Mouse (Mus musculus) limb, embryonic 14.5 days (tissue): ENCODE data around the gene Zdhhc1. TPM values are rescaled to one million over a fixed set of nuclear protein-coding genes. Genes with fewer than 3 reads are reported as not detected.

ENCODE experiments used
- ATAC-seq: fragments of 200-750 bp; cut with Nextera tagmentation; 2 replicates; pipeline ENCODE4 v1.8.0; 2017; ENCODE audit warnings: low read depth, moderate number of reproducible peaks, moderate TSS enrichment; ENCODE audit not compliant: low FRiP score
- DNase-seq: peaks from one replicate; pipeline ENCODE4 v3.0.0-alpha.2; 2015; ENCODE audit warnings: low spot score
- H3K27ac ChIP-seq: fragments of 300-500 bp; sonication (generic); replicated peaks from 2 replicates; pipeline ENCODE4 v1.5.1; 2014; ENCODE audit warnings: low read depth, mild to moderate bottlenecking, low read length, moderate library complexity, mixed read lengths
- H3K27me3 ChIP-seq: fragments of 300-500 bp; sonication (generic); 2 replicates; pipeline ENCODE4 v1.6.1; 2014; ENCODE audit warnings: low read length, mixed read lengths; ENCODE audit not compliant: control insufficient read depth, insufficient read depth
- H3K36me3 ChIP-seq: fragments of 300-500 bp; sonication (generic); 2 replicates; pipeline ENCODE4 v1.6.1; 2014; ENCODE audit warnings: mild to moderate bottlenecking, low read length, moderate library complexity, mixed read lengths; ENCODE audit not compliant: control insufficient read depth, insufficient read depth
- H3K4me1 ChIP-seq: fragments of 300-500 bp; sonication (generic); 2 replicates; pipeline ENCODE4 v1.6.1; 2014; ENCODE audit warnings: antibody characterized with exemption, low read length, mixed read lengths; ENCODE audit not compliant: control insufficient read depth, insufficient read depth
- H3K4me2 ChIP-seq: fragments of 300-500 bp; sonication (generic); replicated peaks from 2 replicates; pipeline ENCODE4 v1.6.1; 2014; ENCODE audit warnings: low read depth, mild to moderate bottlenecking, low read length, moderate library complexity; ENCODE audit not compliant: severe bottlenecking
- H3K4me3 ChIP-seq: fragments of 300-500 bp; sonication (generic); replicated peaks from 2 replicates; pipeline ENCODE4 v1.5.1; 2014; ENCODE audit warnings: low read length
- H3K9ac ChIP-seq: fragments of 300-500 bp; sonication (generic); 2 replicates; pipeline ENCODE4 v1.6.1; 2014; ENCODE audit warnings: mild to moderate bottlenecking, low read depth, low read length, moderate library complexity; ENCODE audit not compliant: severe bottlenecking
- H3K9me3 ChIP-seq: fragments of 300-500 bp; sonication (generic); 2 replicates; pipeline ENCODE4 v1.6.1; 2016; ENCODE audit warnings: low read length; ENCODE audit not compliant: control insufficient read depth
- POLR2A ChIP-seq: fragments of 200-500 bp; IDR thresholded peaks from 2 replicates; pipeline ENCODE4 v1.8.0; 2012; ENCODE audit warnings: inconsistent platforms, mild to moderate bottlenecking, moderate library complexity, borderline replicate concordance; ENCODE audit not compliant: insufficient read depth, insufficient read length; ENCODE audit errors: extremely low read depth
- WGBS: fragments of 180-500 bp; shearing (Covaris S2); extraction: QIAGEN DNeasy Blood & Tissue Kit; methylation state at CpG from one replicate; pipeline ENCODE4 v1.1.7; 2014; 5-methylcytosine and 5-hydroxymethylcytosine counted together
- polyA plus RNA-seq, 2 experiments: library from polyadenylated mRNA; depleted of rRNA in 1 of 2; stranded (reverse) in 1 of 2; unstranded in 1 of 2; fragments of >200 nt; fragmentation: Nextera tagmentation in 1 of 2; extraction: Ambion mirVana in 1 of 2; gene quantifications; 2 replicates each; pipeline versions ENCODE4 v1.2.1 to v1.2.3; 2012 to 2014

Zdhhc1 gene
- polyA plus RNA-seq, 2 experiments: 36.8 to 72.3 TPM

DNA sequence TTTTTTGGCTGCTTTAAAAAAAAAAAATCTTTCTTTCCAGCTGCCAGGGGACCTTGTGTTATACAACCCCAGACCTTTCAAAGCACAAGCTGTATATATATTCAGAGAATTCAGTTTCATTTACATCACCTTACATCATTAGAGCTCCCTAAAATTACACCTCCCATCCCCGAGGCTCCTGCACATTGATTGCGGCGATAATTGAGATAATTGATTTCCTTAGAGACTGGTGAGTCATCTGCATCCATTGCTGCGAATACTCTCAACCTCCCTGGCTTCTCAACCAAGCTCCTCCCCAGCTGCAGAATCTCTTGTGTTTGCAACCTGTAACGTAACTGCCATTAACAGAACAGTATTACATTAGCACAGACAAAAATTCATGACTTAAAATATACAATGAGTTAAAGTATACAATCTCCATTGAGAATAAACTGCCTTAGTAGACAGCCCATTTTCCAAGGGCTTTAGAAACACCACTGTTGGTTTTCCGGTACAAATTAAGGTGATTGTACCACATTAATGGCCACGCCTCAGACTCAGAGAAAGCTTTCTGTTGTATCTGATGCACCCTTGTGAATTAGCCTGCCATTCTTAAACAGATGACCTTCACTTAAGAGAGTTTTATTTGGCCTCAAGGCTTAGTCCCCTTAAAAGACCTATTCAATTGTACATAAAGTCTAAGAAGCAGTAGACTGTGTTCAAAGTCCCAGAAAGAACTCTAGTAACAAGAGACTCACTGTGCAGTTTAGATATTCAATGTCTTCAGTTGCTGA is 64.8 kb downstream of the Zdhhc1 start:
- Histone ChIP-seq H3K4me1 (no peaks in the 10 kb centered on the region), H3K9ac (no peak overlapping the region), H3K27ac (no peak overlapping the region), H3K27me3 (no peaks in the 10 kb centered on the region), H3K36me3 (no peaks in the 10 kb centered on the region), H3K4me3 (no peak overlapping the region), H3K4me2 (no peak overlapping the region), H3K9me3 (no peaks in the 10 kb centered on the region)
- DNase-seq (no peak), ATAC-seq (no peak)
- no peak for TF ChIP-seq POLR2A
- WGBS: 64% methylated on average over 7 of the region's 7 CpGs

DNA sequence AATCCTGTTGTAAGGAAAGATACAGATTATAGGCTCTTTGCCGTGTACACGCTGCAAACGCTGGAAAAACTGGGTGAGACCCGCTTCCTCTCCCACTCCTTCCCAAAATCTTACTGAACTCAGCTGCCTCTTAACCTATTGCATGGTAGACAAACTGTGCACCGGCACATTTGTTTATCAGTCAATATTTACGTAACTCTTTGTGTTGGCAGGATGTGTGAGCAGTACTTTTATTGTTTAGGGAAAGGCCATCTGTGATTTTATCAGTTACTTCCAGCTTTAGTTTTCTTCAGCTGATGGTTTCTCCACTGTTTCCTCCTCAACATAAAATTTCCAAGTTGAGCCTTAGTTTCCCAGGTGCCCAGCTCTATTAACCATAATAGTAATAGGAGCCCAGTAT is 69.8 kb downstream of the Zdhhc1 start:
- TF ChIP-seq POLR2A: no peak
- WGBS: 76% methylated on average over 6 of the region's 6 CpGs
- H3K36me3 ChIP-seq: no peaks in the 10 kb centered on the region
- no peak for DNase-seq
- no peak overlapping the region for H3K27ac ChIP-seq
- no peaks in the 10 kb centered on the region for H3K4me1 ChIP-seq
- no peak for ATAC-seq
- H3K4me3 ChIP-seq: no peak overlapping the region
- H3K9me3 ChIP-seq: no peaks in the 10 kb centered on the region
- no peak overlapping the region for H3K4me2 ChIP-seq
- H3K9ac ChIP-seq: no peak overlapping the region
- H3K27me3 ChIP-seq: no peaks in the 10 kb centered on the region

Other genes with a start within 250 kb of the Zdhhc1 start
- gene B3gnt9, start 241.7 kb downstream of the Zdhhc1 start, polyA plus RNA-seq (2012; rRNA removed): 40.8 and 52.7 TPM in 2 replicates
- 38.9 and 42.9 TPM in 2 replicates for gene B3gnt9, start 241.7 kb downstream of the Zdhhc1 start, polyA plus RNA-seq (2014; fragmentation: Nextera tagmentation; extraction: Ambion mirVana)
- 12.8 and 13.6 TPM in 2 replicates for gene Tradd, start 232.3 kb downstream of the Zdhhc1 start, polyA plus RNA-seq (2012; rRNA removed)
- gene Tradd, start 232.3 kb downstream of the Zdhhc1 start, polyA plus RNA-seq (2014; fragmentation: Nextera tagmentation; extraction: Ambion mirVana): 26.2 and 26.3 TPM in 2 replicates
- gene Fbxl8, start 232.3 kb downstream of the Zdhhc1 start, polyA plus RNA-seq (2012; rRNA removed): 4.0 and 5.6 TPM in 2 replicates
- 2.9 and 3.7 TPM in 2 replicates for gene Fbxl8, start 232.3 kb downstream of the Zdhhc1 start, polyA plus RNA-seq (2014; fragmentation: Nextera tagmentation; extraction: Ambion mirVana)
- 0.47 and 0.62 TPM in 2 replicates for gene Hsf4, start 227.1 kb downstream of the Zdhhc1 start, polyA plus RNA-seq (2012; rRNA removed)
- 0.14 TPM in 1 of 2 replicates, not detected in the other for gene Hsf4, start 227.1 kb downstream of the Zdhhc1 start, polyA plus RNA-seq (2014; fragmentation: Nextera tagmentation; extraction: Ambion mirVana)
- gene Nol3, start 220.8 kb downstream of the Zdhhc1 start, polyA plus RNA-seq (2012; rRNA removed): 2.0 and 2.3 TPM in 2 replicates
- 2.3 and 3.3 TPM in 2 replicates for gene Nol3, start 220.8 kb downstream of the Zdhhc1 start, polyA plus RNA-seq (2014; fragmentation: Nextera tagmentation; extraction: Ambion mirVana)
- gene 4931428F04Rik, start 207.0 kb downstream of the Zdhhc1 start, polyA plus RNA-seq (2012; rRNA removed): 30.1 and 37.8 TPM in 2 replicates
- 9.9 and 12.1 TPM in 2 replicates for gene 4931428F04Rik, start 207.0 kb downstream of the Zdhhc1 start, polyA plus RNA-seq (2014; fragmentation: Nextera tagmentation; extraction: Ambion mirVana)
- 14.4 and 16.3 TPM in 2 replicates for gene Exoc3l, start 200.8 kb downstream of the Zdhhc1 start, polyA plus RNA-seq (2012; rRNA removed)
- gene Exoc3l, start 200.8 kb downstream of the Zdhhc1 start, polyA plus RNA-seq (2014; fragmentation: Nextera tagmentation; extraction: Ambion mirVana): 7.4 and 9.8 TPM in 2 replicates
- gene E2f4, start 199.2 kb downstream of the Zdhhc1 start, polyA plus RNA-seq (2012; rRNA removed): 136 and 180 TPM in 2 replicates
- gene E2f4, start 199.2 kb downstream of the Zdhhc1 start, polyA plus RNA-seq (2014; fragmentation: Nextera tagmentation; extraction: Ambion mirVana): 76.2 and 78.4 TPM in 2 replicates
- gene Elmo3, start 191.3 kb downstream of the Zdhhc1 start, polyA plus RNA-seq (2012; rRNA removed): 8.8 and 9.6 TPM in 2 replicates
- gene Elmo3, start 191.3 kb downstream of the Zdhhc1 start, polyA plus RNA-seq (2014; fragmentation: Nextera tagmentation; extraction: Ambion mirVana): 7.3 and 7.7 TPM in 2 replicates
- gene Lrrc29, start 170.6 kb downstream of the Zdhhc1 start, polyA plus RNA-seq (2012; rRNA removed): 3.2 and 4.8 TPM in 2 replicates
- 1.9 and 2.5 TPM in 2 replicates for gene Lrrc29, start 170.6 kb downstream of the Zdhhc1 start, polyA plus RNA-seq (2014; fragmentation: Nextera tagmentation; extraction: Ambion mirVana)
- gene Tmem208, start 170.5 kb downstream of the Zdhhc1 start, polyA plus RNA-seq (2012; rRNA removed): 135 and 143 TPM in 2 replicates
- 126 and 135 TPM in 2 replicates for gene Tmem208, start 170.5 kb downstream of the Zdhhc1 start, polyA plus RNA-seq (2014; fragmentation: Nextera tagmentation; extraction: Ambion mirVana)
- gene Fhod1, start 148.9 kb downstream of the Zdhhc1 start, polyA plus RNA-seq (2012; rRNA removed): 24.4 and 30.7 TPM in 2 replicates
- gene Fhod1, start 148.9 kb downstream of the Zdhhc1 start, polyA plus RNA-seq (2014; fragmentation: Nextera tagmentation; extraction: Ambion mirVana): 2.7 and 2.8 TPM in 2 replicates
- gene Slc9a5, start 148.1 kb downstream of the Zdhhc1 start, polyA plus RNA-seq (2012; rRNA removed): 43.5 and 58.8 TPM in 2 replicates
- gene Slc9a5, start 148.1 kb downstream of the Zdhhc1 start, polyA plus RNA-seq (2014; fragmentation: Nextera tagmentation; extraction: Ambion mirVana): 5.6 and 6.5 TPM in 2 replicates
- gene Plekhg4, start 123.6 kb downstream of the Zdhhc1 start, polyA plus RNA-seq (2012; rRNA removed): 3.9 and 5.5 TPM in 2 replicates
- 0.55 and 1.2 TPM in 2 replicates for gene Plekhg4, start 123.6 kb downstream of the Zdhhc1 start, polyA plus RNA-seq (2014; fragmentation: Nextera tagmentation; extraction: Ambion mirVana)
- 0.04 TPM in 1 of 2 replicates, not detected in the other for gene Kctd19, start 83.4 kb downstream of the Zdhhc1 start, polyA plus RNA-seq (2012; rRNA removed)
- 0.18 TPM in 1 of 2 replicates, not detected in the other for gene Kctd19, start 83.4 kb downstream of the Zdhhc1 start, polyA plus RNA-seq (2014; fragmentation: Nextera tagmentation; extraction: Ambion mirVana)
- 0.84 and 1.0 TPM in 2 replicates for gene Lrrc36, start 83.3 kb downstream of the Zdhhc1 start, polyA plus RNA-seq (2012; rRNA removed)
- gene Lrrc36, start 83.3 kb downstream of the Zdhhc1 start, polyA plus RNA-seq (2014; fragmentation: Nextera tagmentation; extraction: Ambion mirVana): 0.58 and 0.62 TPM in 2 replicates
- 107 and 130 TPM in 2 replicates for gene Tppp3, start 25.4 kb downstream of the Zdhhc1 start, polyA plus RNA-seq (2012; rRNA removed)
- 123 and 164 TPM in 2 replicates for gene Tppp3, start 25.4 kb downstream of the Zdhhc1 start, polyA plus RNA-seq (2014; fragmentation: Nextera tagmentation; extraction: Ambion mirVana)
- gene Hsd11b2, start 21.9 kb upstream of the Zdhhc1 start, polyA plus RNA-seq (2012; rRNA removed): 3.3 and 6.4 TPM in 2 replicates
- 1.7 and 2.2 TPM in 2 replicates for gene Hsd11b2, start 21.9 kb upstream of the Zdhhc1 start, polyA plus RNA-seq (2014; fragmentation: Nextera tagmentation; extraction: Ambion mirVana)
- 98.9 and 105 TPM in 2 replicates for gene Atp6v0d1, start 69.1 kb upstream of the Zdhhc1 start, polyA plus RNA-seq (2012; rRNA removed)
- gene Atp6v0d1, start 69.1 kb upstream of the Zdhhc1 start, polyA plus RNA-seq (2014; fragmentation: Nextera tagmentation; extraction: Ambion mirVana): 91.2 and 93.2 TPM in 2 replicates
- 25.0 and 34.3 TPM in 2 replicates for gene Ripor1, start 108.4 kb upstream of the Zdhhc1 start, polyA plus RNA-seq (2012; rRNA removed)
- gene Ripor1, start 108.4 kb upstream of the Zdhhc1 start, polyA plus RNA-seq (2014; fragmentation: Nextera tagmentation; extraction: Ambion mirVana): 18.7 and 22.1 TPM in 2 replicates
- gene Ctcf, start 139.7 kb upstream of the Zdhhc1 start, polyA plus RNA-seq (2012; rRNA removed): 39.1 and 48.1 TPM in 2 replicates
- 97.8 and 107 TPM in 2 replicates for gene Ctcf, start 139.7 kb upstream of the Zdhhc1 start, polyA plus RNA-seq (2014; fragmentation: Nextera tagmentation; extraction: Ambion mirVana)
- 1.0 and 1.7 TPM in 2 replicates for gene Agrp, start 140.5 kb upstream of the Zdhhc1 start, polyA plus RNA-seq (2012; rRNA removed)
- gene Agrp, start 140.5 kb upstream of the Zdhhc1 start, polyA plus RNA-seq (2014; fragmentation: Nextera tagmentation; extraction: Ambion mirVana): 2.5 and 2.6 TPM in 2 replicates
- gene Carmil2, start 189.4 kb upstream of the Zdhhc1 start, polyA plus RNA-seq (2012; rRNA removed): 2.1 and 2.3 TPM in 2 replicates
- gene Carmil2, start 189.4 kb upstream of the Zdhhc1 start, polyA plus RNA-seq (2014; fragmentation: Nextera tagmentation; extraction: Ambion mirVana): 0.63 and 0.66 TPM in 2 replicates
- 52.8 and 68.4 TPM in 2 replicates for gene Acd, start 204.2 kb upstream of the Zdhhc1 start, polyA plus RNA-seq (2012; rRNA removed)
- 62.0 and 72.1 TPM in 2 replicates for gene Acd, start 204.2 kb upstream of the Zdhhc1 start, polyA plus RNA-seq (2014; fragmentation: Nextera tagmentation; extraction: Ambion mirVana)
- 17.9 and 28.4 TPM in 2 replicates for gene Pard6a, start 204.2 kb upstream of the Zdhhc1 start, polyA plus RNA-seq (2012; rRNA removed)
- 18.4 and 19.3 TPM in 2 replicates for gene Pard6a, start 204.2 kb upstream of the Zdhhc1 start, polyA plus RNA-seq (2014; fragmentation: Nextera tagmentation; extraction: Ambion mirVana)
- 0.18 TPM in 1 of 2 replicates, not detected in the other for gene 4933405L10Rik, start 210.8 kb upstream of the Zdhhc1 start, polyA plus RNA-seq (2012; rRNA removed)
- 0.29 TPM in 1 of 2 replicates, not detected in the other for gene 4933405L10Rik, start 210.8 kb upstream of the Zdhhc1 start, polyA plus RNA-seq (2014; fragmentation: Nextera tagmentation; extraction: Ambion mirVana)
- gene Enkd1, start 211.3 kb upstream of the Zdhhc1 start, polyA plus RNA-seq (2012; rRNA removed): 43.3 and 45.4 TPM in 2 replicates
- gene Enkd1, start 211.3 kb upstream of the Zdhhc1 start, polyA plus RNA-seq (2014; fragmentation: Nextera tagmentation; extraction: Ambion mirVana): 19.8 and 22.8 TPM in 2 replicates